Mouse (Mus musculus): ENCODE results near the gene Rps11.

Gene Rps11

GRCm38 (mm10) chr7:45082401-45083299 lies 41.6 kb downstream of the Rps11 start:
- DNase-seq = no peak

GRCm38 (mm10) chr7:45081016-45081415 lies 43.2 kb downstream of the Rps11 start:
- no peak for DNase-seq

- DNase-seq = peak; percentile 90
These were observed 44.4 kb downstream of the Rps11 start for GRCm38 (mm10) chr7:45079856-45080255.

GRCm38 (mm10) chr7:45078513-45078912 lies 45.7 kb downstream of the Rps11 start:
- DNase-seq = peak; percentile 75

- no peak for DNase-seq
These were observed 46.4 kb downstream of the Rps11 start for GRCm38 (mm10) chr7:45077829-45078228.

GRCm38 (mm10) chr7:45077322-45077721 lies 46.9 kb downstream of the Rps11 start:
- no peak for DNase-seq

GRCm38 (mm10) chr7:45076501-45076900 lies 47.7 kb downstream of the Rps11 start:
- no peak for DNase-seq

- no peak for DNase-seq
These were observed 48.8 kb downstream of the Rps11 start for GRCm38 (mm10) chr7:45075405-45075804.

GRCm38 (mm10) chr7:45073949-45074348 lies 50.3 kb downstream of the Rps11 start:
- no peak for DNase-seq

- DNase-seq = no peak
These were observed 51.0 kb downstream of the Rps11 start for GRCm38 (mm10) chr7:45073171-45073707.

Measured in right cerebral cortex, postnatal 14 days (tissue).